ENCODE assay signal across 8 mouse cellular contexts in genomic region chr5:103655346-103656118, GRCm38 (mm10). TPM values are rescaled to one million over a fixed set of nuclear protein-coding genes. Genes with fewer than 3 reads are reported as not detected.
A peak's percentile ranks its signal among the peaks of the same experiment; 100 is the strongest.
DNase-seq lines count a peak whose midpoint lies in the region; ATAC-seq and TF ChIP-seq lines count a peak whose summit lies in the region.

TSS of gene 1700016H13Rik (minus strand) at chr5:103656010.

- no peak within 1 kb of the TSS for H3K27ac ChIP-seq in MEL (ENCODE audit: control insufficient read depth, low read depth, low read length)
- no peak within 1 kb of the TSS for H3K27ac ChIP-seq in cerebellum, adult 2 months (ENCODE audit: insufficient read depth, low read length)

- no peak for TF ChIP-seq EP300 in MEL (IDR thresholded peaks at IDR 0.05; ENCODE audit: low read depth in 1 of 2, low read length in 2 of 2)

- no peaks in the 10 kb centered on the region for H3K36me3 ChIP-seq in MEL (ENCODE audit: control insufficient read depth in 1 of 2, insufficient read depth in 2 of 2, low read length in 2 of 2)

- H3K79me2 ChIP-seq in MEL (ENCODE audit: control insufficient read depth, insufficient read depth, low read length, poor library complexity): no peaks in the 10 kb centered on the region

- no peak for TF ChIP-seq RAD21 in MEL (IDR thresholded peaks at IDR 0.05; ENCODE audit: low read depth, low read length)

- DNase-seq in MEL (ENCODE audit: low read depth, low spot score): peak; percentile 74
- peak; percentile 44 to 60 for DNase-seq in cerebellum, adult 2 months
- DNase-seq in forelimb bud, embryonic 11.5 days (ENCODE audit: low read depth, low spot score): peak; percentile 64
- peak; percentile 61 to 68 for DNase-seq in layer of hippocampus, postnatal 10 days (ENCODE audit: low spot score in 2 of 2)
- DNase-seq in lung, postnatal 14 days: peak; percentile 85
- DNase-seq in ovary, postnatal 14 days (ENCODE audit: low spot score): peak; percentile 51
- DNase-seq in thymus, postnatal 25 days: peak; percentile 85

- H3K4me1 ChIP-seq in MEL (ENCODE audit: control insufficient read depth in 1 of 2, insufficient read depth in 2 of 2, low read length in 2 of 2): no peaks in the 10 kb centered on the region
- H3K4me1 ChIP-seq in cerebellum, adult 2 months (ENCODE audit: control insufficient read depth, insufficient read depth, low read length): no peaks in the 10 kb centered on the region

- no peaks in the 10 kb centered on the region for H3K27me3 ChIP-seq in MEL (ENCODE audit: control insufficient read depth in 1 of 2, insufficient read depth in 2 of 2, low read length in 2 of 2)
- no peaks in the 10 kb centered on the region for H3K27me3 ChIP-seq in cerebellum, adult 2 months (ENCODE audit: control insufficient read depth, insufficient read depth, low read length)

- TF ChIP-seq POLR2A in MEL (IDR thresholded peaks at IDR 0.05; ENCODE audit: control insufficient read depth in 1 of 2, insufficient read depth in 1 of 2, low read depth in 1 of 2, low read length in 2 of 2, poor library complexity in 1 of 2): peak; percentile 11 to 67; a peak in 3 of 4 replicates
- no peak for TF ChIP-seq POLR2A in cerebellum, adult 2 months (IDR thresholded peaks at IDR 0.05; ENCODE audit: borderline replicate concordance, insufficient read depth, low read length)

- no peaks in the 10 kb centered on the region for H3K9me3 ChIP-seq in MEL (replicated peaks; ENCODE audit: insufficient read depth, low read length)

- peak in 2 of 3 experiments; percentile 51 to 72; a peak in 5 of 6 replicates for TF ChIP-seq CTCF in MEL (IDR thresholded peaks at IDR 0.05 in 2 of 3, conservative IDR thresholded peaks at IDR 0.05 in 1 of 3; ENCODE audit: control insufficient read depth in 1 of 3, insufficient read depth in 1 of 3, low read depth in 2 of 3, low read length in 3 of 3, poor library complexity in 1 of 3, severe bottlenecking in 1 of 3)
- TF ChIP-seq CTCF in cerebellum, adult 2 months (IDR thresholded peaks at IDR 0.05; ENCODE audit: borderline replicate concordance, insufficient read depth, low read depth, low read length): peak; percentile 51; the same call in 1 of the 2 replicates

- peak within 1 kb of the TSS; percentile 75 for H3K9ac ChIP-seq in MEL (ENCODE audit: control insufficient read depth, low read depth, low read length, poor library complexity, severe bottlenecking)

- peak; percentile 80 to 90 for ATAC-seq in hematopoietic stem cell, adult 5-6 weeks (replicated peaks in 1 of 2; ENCODE audit: insufficient read depth in 1 of 2, low FRiP score in 2 of 2, low TSS enrichment in 1 of 2, low read depth in 1 of 2, poor library complexity in 2 of 2, severe bottlenecking in 2 of 2)

- 3% methylated on average over 47 of the region's 56 CpGs for WGBS in cerebellum, adult 2 months

- H3K4me3 ChIP-seq in MEL (ENCODE audit: control insufficient read depth in 1 of 2, insufficient read depth in 1 of 2, low read depth in 2 of 2, low read length in 2 of 2): peak within 1 kb of the TSS; percentile 51 to 79
- H3K4me3 ChIP-seq in cerebellum, adult 2 months (replicated peaks; ENCODE audit: insufficient read depth, low read depth, low read length): peak within 1 kb of the TSS; percentile 23

TF ChIP-seq in MEL, 35 proteins besides CTCF, POLR2A, EP300 and RAD21:
- peak; percentile 35 for TF ChIP-seq SMC3 (IDR thresholded peaks at IDR 0.05; ENCODE audit: low read depth, low read length)
- TF ChIP-seq HCFC1 (IDR thresholded peaks at IDR 0.05; ENCODE audit: low read depth, low read length): peak; percentile 72
- TF ChIP-seq NELFE (IDR thresholded peaks at IDR 0.05; ENCODE audit: low read depth, low read length): peak; percentile 28; the same call in 1 of the 2 replicates
- TF ChIP-seq MYC (IDR thresholded peaks at IDR 0.05; ENCODE audit: low read depth, low read length): no peak
- TF ChIP-seq MAX (IDR thresholded peaks at IDR 0.05; ENCODE audit: low read length): 0 out of 2 replicates have a peak, but pooled peaks have one; percentile 12
- no peak for TF ChIP-seq ELF1 (IDR thresholded peaks at IDR 0.05; ENCODE audit: low read depth, low read length)
- TF ChIP-seq KAT2A (conservative IDR thresholded peaks at IDR 0.05; ENCODE audit: low read depth, low read length): no peak
- no peak for TF ChIP-seq TAL1 (IDR thresholded peaks at IDR 0.05; ENCODE audit: low read length)
- TF ChIP-seq TBP (IDR thresholded peaks at IDR 0.05; ENCODE audit: low read depth, low read length): 0 out of 2 replicates have a peak, but pooled peaks have one; percentile 36

RNA-seq across cellular contexts. Expression of gene 1700016H13Rik, which starts in this region (rescaled TPM):
- total RNA-seq in MEL (2012; rRNA removed): 0.16 and 0.23 TPM in 2 replicates
- under 1 TPM in 1 of 2 experiments, not detected in 1; 0.40 TPM for polyA plus RNA-seq in MEL (2012; ENCODE audit: insufficient read depth in 1 of 2, insufficient read length in 2 of 2, low read depth in 1 of 2, low replicate concordance in 2 of 2, missing spikeins in 1 of 2)
- not detected in 2 replicates for polyA plus RNA-seq in cerebellum, adult 2 months (2012; rRNA removed)
- total RNA-seq in hematopoietic stem cell, adult 5-6 weeks (2017): not detected in 2 replicates
- not detected for total RNA-seq in layer of hippocampus, postnatal 10 days (2021)

Comparison
In these comparisons a context has a peak if more than half of its experiments do, and no peak if none do; other contexts are left out.
1. Peak in DNase-seq, H3K4me3 ChIP-seq and H3K9ac ChIP-seq in MEL; RNA of the gene not detected or under 1 TPM.
2. Peak in DNase-seq and H3K4me3 ChIP-seq in cerebellum, adult 2 months; RNA of the gene not detected or under 1 TPM.
3. Peak in ATAC-seq in hematopoietic stem cell, adult 5-6 weeks; RNA of the gene not detected or under 1 TPM.
4. Peak in DNase-seq in layer of hippocampus, postnatal 10 days; RNA of the gene not detected or under 1 TPM.